Mouse (Mus musculus): ENCODE measurements around the gene Socs5. TPM values are rescaled to one million over a fixed set of nuclear protein-coding genes. Genes with fewer than 3 reads are reported as not detected.

Gene Socs5
- total RNA-seq, 2 experiments from 2014 or later, result 30.3 to 32.8 TPM

DNA sequence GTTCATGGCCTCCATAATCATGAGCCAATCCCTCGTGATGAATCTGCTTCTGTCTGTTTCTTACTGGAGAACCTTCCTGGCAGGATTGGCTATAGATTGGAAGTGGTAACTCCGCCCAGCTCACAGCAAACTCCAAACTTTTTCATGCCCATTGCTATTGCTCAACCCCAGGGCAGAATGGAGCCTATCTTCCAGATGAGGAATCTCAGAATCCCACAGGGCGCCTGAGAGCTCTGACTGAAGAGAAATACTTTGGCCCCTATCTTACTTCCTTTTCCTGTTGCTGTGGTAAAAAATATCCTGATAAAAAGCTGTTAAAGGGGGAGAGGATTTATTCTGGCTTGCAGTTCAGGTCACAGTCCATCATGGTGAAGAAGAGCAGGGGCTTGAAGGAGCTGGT is 48.2 kb downstream of the Socs5 start:
- DNase-seq, result no peak
- intact Hi-C loops (cut with DNase I), result no loop called here

- peak in 1 of 2 experiments; percentile 45 for DNase-seq
Observed at GRCm38 (mm10) chr17:87157739-87158138, 50.3 kb downstream of the Socs5 start.

DNA sequence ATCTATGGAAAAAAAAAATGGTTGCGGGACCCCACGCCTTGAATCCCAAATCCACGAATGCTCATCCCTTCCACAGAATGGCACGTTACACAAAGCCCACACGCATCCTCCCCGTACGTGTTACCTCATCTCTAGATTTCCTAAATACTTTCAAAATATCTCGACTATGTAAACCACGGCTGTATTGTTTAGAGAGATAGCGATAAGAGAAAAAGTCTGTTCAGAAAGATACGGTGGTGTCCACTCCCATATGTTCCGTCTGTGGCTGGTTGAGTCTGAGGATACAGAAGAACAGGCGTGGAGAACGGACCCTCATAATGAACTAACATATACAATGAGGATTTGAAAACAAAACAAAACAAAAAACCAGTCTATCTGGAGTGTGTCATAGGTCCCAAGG is 51.1 kb downstream of the Socs5 start:
- intact Hi-C loops (cut with DNase I), result no loop called here
- no peak for DNase-seq

More at GRCm38 (mm10) chr17:87157739-87158138, 50.3 kb downstream of the Socs5 start:
- intact Hi-C loops (cut with DNase I), result no loop called here

DNA sequence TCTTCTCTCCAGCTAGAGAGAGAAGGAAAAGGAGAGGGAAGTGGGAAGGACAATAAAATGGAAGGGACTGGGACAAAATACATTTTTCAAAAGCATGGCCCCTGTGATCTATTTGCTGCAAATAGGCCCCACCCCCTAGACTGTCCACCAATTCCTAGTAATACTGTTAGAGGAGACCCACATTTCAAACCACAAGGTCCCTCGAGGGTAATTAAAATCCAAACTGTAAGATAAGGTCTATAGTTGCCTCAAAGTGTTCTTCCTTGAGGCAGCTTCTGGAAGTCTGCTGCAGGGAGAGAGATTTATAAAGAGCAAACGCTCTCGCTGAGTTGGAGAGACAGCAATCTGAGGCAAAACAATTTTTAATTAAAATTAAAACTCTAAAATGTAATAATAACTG is 52.8 kb downstream of the Socs5 start:
- intact Hi-C loops (cut with DNase I), result no loop called here
- DNase-seq, result no peak

- no peak for DNase-seq
Observed at GRCm38 (mm10) chr17:87164312-87164922, 56.9 kb downstream of the Socs5 start.

GRCm38 (mm10) chr17:87167407-87167806 is 59.9 kb downstream of the Socs5 start:
- intact Hi-C loops (cut with DNase I), result no loop called here
- no peak for DNase-seq

More at GRCm38 (mm10) chr17:87164312-87164922, 56.9 kb downstream of the Socs5 start:
- intact Hi-C loops (cut with DNase I), result no loop called here

DNA sequence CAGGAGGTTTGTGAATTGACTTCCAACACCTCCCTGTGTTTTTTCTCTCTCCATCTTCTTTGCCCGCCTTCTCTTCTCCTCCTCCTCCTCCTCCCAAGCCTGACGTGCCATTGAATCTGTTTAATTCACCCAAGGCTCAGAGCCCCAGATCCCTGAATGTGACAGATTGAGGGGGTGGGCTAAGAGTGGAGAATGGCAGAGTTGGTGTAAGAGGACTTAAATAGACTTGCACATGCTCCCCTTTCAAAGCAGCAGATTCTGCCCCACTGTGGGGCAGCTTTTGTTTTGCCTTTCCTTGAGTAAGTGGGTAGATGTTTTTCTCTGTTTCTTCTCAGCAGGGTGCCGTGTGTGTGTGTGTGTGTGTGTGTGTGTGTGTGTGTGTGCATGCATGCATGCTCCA is 61.6 kb downstream of the Socs5 start:
- DNase-seq, result no peak
- intact Hi-C loops (cut with DNase I), result no loop called here

GRCm38 (mm10) chr17:87170364-87170763 is 62.9 kb downstream of the Socs5 start:
- DNase-seq, result no peak
- intact Hi-C loops (cut with DNase I), result no loop called here

GRCm38 (mm10) chr17:87172031-87172430 is 64.6 kb downstream of the Socs5 start:
- intact Hi-C loops (cut with DNase I), result no loop called here
- DNase-seq, result no peak

DNA sequence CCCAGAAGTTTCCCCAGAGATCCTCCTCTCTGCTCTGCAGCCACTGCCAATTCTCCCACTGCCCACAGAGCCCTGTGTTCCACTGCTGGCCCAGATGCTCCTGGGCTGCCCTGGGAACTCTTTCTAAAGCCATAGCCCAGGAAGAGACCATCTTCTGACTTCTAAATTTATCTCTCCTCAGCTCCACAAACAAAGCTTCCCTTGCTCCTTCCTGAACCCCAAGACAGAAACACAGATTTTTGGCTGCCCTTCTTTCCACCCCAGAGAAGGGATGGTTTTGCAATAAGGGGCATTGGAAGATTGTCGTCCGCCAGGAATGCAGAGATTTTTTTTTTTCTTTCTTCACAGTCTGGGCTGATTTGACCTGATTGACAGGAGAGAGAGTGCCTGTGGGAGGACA is 66.5 kb downstream of the Socs5 start:
- intact Hi-C loops (cut with DNase I), result no loop called here

GRCm38 (mm10) chr17:87174651-87175331 is 67.3 kb downstream of the Socs5 start:
- DNase-seq, result peak; percentile 41 to 56
- intact Hi-C loops (cut with DNase I), result no loop called here

More for the DNA sequence above, 66.5 kb downstream of the Socs5 start:
- DNase-seq, result no peak

DNA sequence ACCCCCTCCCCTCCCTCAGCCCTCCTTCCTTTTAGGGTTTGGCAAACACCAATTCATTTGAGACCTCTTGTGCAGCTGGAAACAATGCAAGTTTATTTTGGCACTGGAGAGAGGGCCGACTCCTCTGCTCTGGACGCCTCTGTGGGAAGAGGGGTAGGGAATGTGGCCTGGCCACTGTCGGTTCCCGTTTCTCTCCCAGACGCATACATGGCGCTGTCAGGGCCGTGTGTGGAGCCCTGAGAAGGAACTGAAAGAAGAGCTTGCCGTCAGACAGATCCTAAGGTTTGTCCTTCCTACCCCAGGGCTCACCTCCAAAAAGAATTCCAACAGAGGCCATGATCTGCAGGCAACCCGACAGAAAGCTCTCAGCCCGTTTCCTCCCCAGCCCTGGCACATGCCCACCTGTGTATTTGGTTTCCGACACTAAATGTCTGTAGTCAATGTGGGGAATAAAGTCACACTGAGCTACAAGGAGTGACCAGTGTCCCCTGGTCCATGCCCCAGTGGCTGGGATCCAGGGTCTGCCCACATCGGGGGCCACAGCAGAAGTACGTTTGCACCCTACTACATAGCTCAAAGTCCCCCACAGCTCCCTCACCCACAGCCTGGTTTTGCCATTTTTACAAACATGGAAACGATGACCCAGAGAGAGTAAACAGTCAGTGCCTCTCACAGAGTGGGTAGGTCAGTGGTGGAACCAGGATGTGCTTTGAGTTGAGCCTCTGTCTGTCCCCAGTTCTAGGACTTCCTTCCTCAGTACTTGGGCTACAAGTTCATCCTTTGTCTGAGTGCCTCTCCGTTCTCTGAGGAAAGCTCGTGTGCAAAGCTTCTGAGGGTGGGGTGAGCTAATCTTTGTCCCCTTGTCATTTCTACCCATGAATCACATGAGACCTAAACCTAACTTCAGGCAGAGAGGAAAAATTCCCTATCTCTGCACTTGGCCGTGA is 68.9 kb downstream of the Socs5 start:
- intact Hi-C loops (cut with DNase I), result loop anchor here (2.0 kb wide), 1 partner anchor 72 kb away; no protein-coding TSS in a partner anchor
- peak; percentile 47 to 62 for DNase-seq

DNA sequence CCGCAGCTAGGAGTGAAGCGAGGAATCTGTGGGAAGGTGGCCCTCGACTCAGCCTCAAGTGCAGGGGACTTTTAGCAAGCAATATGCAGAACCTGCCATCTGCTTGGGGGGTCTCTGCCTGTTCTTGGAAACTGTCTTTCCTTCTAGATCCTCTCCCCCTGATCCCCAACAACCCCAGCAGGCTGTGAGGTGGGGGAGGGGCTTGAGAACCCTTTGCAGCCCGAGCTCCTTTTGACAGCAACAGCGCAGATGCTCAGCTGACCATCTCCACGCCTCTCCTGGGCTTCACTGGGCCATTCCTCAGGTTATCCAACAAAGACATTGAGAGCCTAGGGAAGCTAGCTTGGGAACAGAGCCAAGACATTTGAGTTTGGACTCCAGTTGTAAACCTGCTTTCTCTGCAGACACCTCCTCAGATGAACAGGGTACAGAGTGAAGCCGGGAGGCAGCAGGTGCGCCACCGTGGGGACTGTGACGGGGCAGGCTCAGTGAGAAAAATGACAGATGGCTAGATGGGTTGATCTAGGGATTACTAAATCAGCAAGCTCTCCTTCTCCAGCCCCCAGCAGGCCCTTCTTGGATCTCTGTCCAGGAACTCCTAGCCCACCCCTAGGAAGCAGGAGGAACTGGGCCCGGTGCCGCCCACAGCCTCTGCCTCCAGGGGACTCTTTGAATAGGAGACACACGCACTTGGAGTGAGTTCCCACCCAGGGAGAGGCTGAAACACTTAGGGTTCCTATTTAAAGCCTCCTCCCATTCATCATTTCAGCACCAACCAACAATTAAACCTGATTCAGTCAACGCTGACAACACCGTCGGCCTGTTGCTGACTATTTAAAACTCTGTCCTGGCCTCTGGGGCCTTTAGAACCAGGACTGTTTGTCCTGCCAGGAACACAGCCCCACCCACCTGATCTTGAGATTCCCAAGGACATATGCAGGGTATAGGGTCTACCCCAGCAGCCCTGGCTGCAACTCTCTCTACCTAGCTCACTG is 71.4 kb downstream of the Socs5 start:
- intact Hi-C loops (cut with DNase I), result no loop called here
- DNase-seq, result peak in 1 of 2 experiments; percentile 54

GRCm38 (mm10) chr17:87179939-87180550 is 72.6 kb downstream of the Socs5 start:
- no peak for DNase-seq
- intact Hi-C loops (cut with DNase I), result no loop called here

GRCm38 (mm10) chr17:87181683-87182346 is 74.3 kb downstream of the Socs5 start:
- no peak for DNase-seq

GRCm38 (mm10) chr17:87185461-87186066 is 78.1 kb downstream of the Socs5 start:
- no peak for DNase-seq
- intact Hi-C loops (cut with DNase I), result no loop called here

More at GRCm38 (mm10) chr17:87181683-87182346, 74.3 kb downstream of the Socs5 start:
- intact Hi-C loops (cut with DNase I), result no loop called here

DNA sequence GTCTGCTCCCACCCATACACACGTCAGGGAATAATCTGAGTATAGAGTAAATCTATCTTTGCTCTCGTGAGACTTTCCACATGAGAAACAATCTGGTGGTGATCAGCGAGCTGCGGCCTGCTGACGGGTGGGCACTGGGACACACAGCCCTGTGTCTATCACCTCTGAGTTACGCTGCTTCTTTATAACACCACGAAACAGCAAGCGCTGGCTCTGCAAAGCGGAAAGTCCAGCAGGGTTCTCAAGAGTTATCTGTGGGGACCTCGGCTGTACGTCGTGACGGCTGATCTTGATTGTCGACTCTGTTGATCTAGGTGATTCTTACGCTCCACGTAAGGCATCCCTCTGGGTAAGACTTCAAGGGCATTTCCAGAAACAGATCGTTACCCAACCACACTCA is 79.5 kb downstream of the Socs5 start:
- intact Hi-C loops (cut with DNase I), result no loop called here
- no peak for DNase-seq
